Mouse (Mus musculus) heart, postnatal 0 days (tissue): ENCODE results near the gene Rabep2.

Source experiments
- CTCF ChIP-seq: IDR thresholded peaks from 2 replicates; pipeline ENCODE4 v1.5.1; 2016; ENCODE audit warnings: antibody characterized with exemption, control low read depth, low read depth
- EP300 ChIP-seq: IDR thresholded peaks from 2 replicates; pipeline ENCODE4 v1.6.1; 2016; ENCODE audit warnings: antibody characterized with exemption, low read depth

- TF ChIP-seq CTCF = no peak
- no peak for TF ChIP-seq EP300
These were observed 32.0 kb upstream of the Rabep2 start, which contains the start of gene Nfatc2ip for GRCm38 (mm10) chr7:126396298-126397119.
